9 mouse cellular contexts compared by ENCODE assay signal in genomic region chr6:98046295-98047108, GRCm38 (mm10).
DNase-seq lines count a peak whose midpoint lies in the region; ATAC-seq lines count a peak whose summit lies in the region.
"Had no signal": no experiment of that assay in that cellular context is flagged by ENCODE, and none has a peak within 500 bp of the region (broad histone marks: within the 10 kb centered on the region; RNA-seq: fewer than 3 reads in every experiment).

No protein-coding gene starts in this region.

- no peaks in the 10 kb centered on the region for H3K27me3 ChIP-seq in limb, embryonic 13.5 days
- no peaks in the 10 kb centered on the region for H3K27me3 ChIP-seq in limb, embryonic 10.5 days (ENCODE audit: low read depth, poor library complexity, severe bottlenecking)
- no peaks in the 10 kb centered on the region for H3K27me3 ChIP-seq in forebrain, embryonic 16.5 days (replicated peaks; ENCODE audit: control insufficient read depth, insufficient read depth, low read length)

- no peak overlapping the region for H3K4me2 ChIP-seq in limb, embryonic 13.5 days (replicated peaks)
- H3K4me2 ChIP-seq in forebrain, embryonic 16.5 days (ENCODE audit: low read length), result no peak overlapping the region
- H3K4me2 ChIP-seq: midbrain, embryonic 12.5 days had no signal

- DNase-seq in limb, embryonic 10.5 days (ENCODE audit: low spot score), result no peak
- DNase-seq in layer of hippocampus, adult 9-11 months, result peak; percentile 35
- DNase-seq in right cerebral cortex, postnatal 25 days, result peak; percentile 4
- DNase-seq in adrenal gland, postnatal 36 days, result no peak
- no peak for DNase-seq in spleen, adult 12 weeks (ENCODE audit: low spot score)

- no peaks in the 10 kb centered on the region for H3K36me3 ChIP-seq in limb, embryonic 13.5 days
- H3K36me3 ChIP-seq in limb, embryonic 10.5 days, result no peaks in the 10 kb centered on the region
- no peaks in the 10 kb centered on the region for H3K36me3 ChIP-seq in forebrain, embryonic 16.5 days (ENCODE audit: control insufficient read depth, insufficient read depth)
- H3K36me3 ChIP-seq: midbrain, embryonic 12.5 days had no signal

- 0 out of 2 replicates have a peak, but pooled peaks cover 4% of the 10 kb centered on the region for H3K4me1 ChIP-seq in limb, embryonic 13.5 days
- 0 out of 2 replicates have a peak, but pooled peaks cover 3% of the 10 kb centered on the region for H3K4me1 ChIP-seq in limb, embryonic 10.5 days
- peaks cover 15% of the 10 kb centered on the region for H3K4me1 ChIP-seq in forebrain, embryonic 16.5 days (replicated peaks; ENCODE audit: control insufficient read depth, insufficient read depth, low read length)

- 0 out of 2 replicates have a peak, but pooled peaks have one; percentile 28 for ATAC-seq in limb, embryonic 13.5 days (ENCODE audit: low FRiP score, low read depth)
- peak; percentile 77 for ATAC-seq in forebrain, embryonic 16.5 days
- ATAC-seq: Patski had no signal

- H3K9ac ChIP-seq in limb, embryonic 13.5 days, result no peak overlapping the region
- H3K9ac ChIP-seq in forebrain, embryonic 16.5 days (replicated peaks; ENCODE audit: low read depth, low read length), result no peak overlapping the region
- H3K9ac ChIP-seq: midbrain, embryonic 12.5 days had no signal

- H3K9me3 ChIP-seq in limb, embryonic 13.5 days, result no peaks in the 10 kb centered on the region
- H3K9me3 ChIP-seq in limb, embryonic 10.5 days (replicated peaks), result no peaks in the 10 kb centered on the region
- H3K9me3 ChIP-seq in forebrain, embryonic 16.5 days (ENCODE audit: control insufficient read depth, low read length), result no peaks in the 10 kb centered on the region
- H3K9me3 ChIP-seq: midbrain, embryonic 12.5 days had no signal

- WGBS in limb, embryonic 13.5 days, result 67% methylated on average over 11 of the region's 11 CpGs
- WGBS in limb, embryonic 10.5 days, result 86% methylated on average over 11 of the region's 11 CpGs
- 14% methylated on average over 11 of the region's 11 CpGs for WGBS in forebrain, embryonic 16.5 days

- H3K4me3 ChIP-seq in limb, embryonic 13.5 days, result no peak overlapping the region
- no peak overlapping the region for H3K4me3 ChIP-seq in limb, embryonic 10.5 days
- no peak overlapping the region for H3K4me3 ChIP-seq in forebrain, embryonic 16.5 days (replicated peaks; ENCODE audit: low read length)
- H3K4me3 ChIP-seq: midbrain, embryonic 12.5 days had no signal

- H3K27ac ChIP-seq in limb, embryonic 13.5 days, result 0 out of 2 replicates have a peak overlapping the region, but pooled peaks have one; percentile 6
- H3K27ac ChIP-seq in limb, embryonic 10.5 days, result no peak overlapping the region
- H3K27ac ChIP-seq in forebrain, embryonic 16.5 days (ENCODE audit: low read length), result no peak overlapping the region
- H3K27ac ChIP-seq: midbrain, embryonic 12.5 days had no signal

Comparison
In these comparisons a context has a peak if more than half of its experiments do, and no peak if none do; other contexts are left out.
1. DNase-seq: peak in layer of hippocampus, adult 9-11 months (single experiment) and right cerebral cortex, postnatal 25 days (single experiment); none in limb, embryonic 10.5 days (single experiment), adrenal gland, postnatal 36 days (0 of 2) and spleen, adult 12 weeks (single experiment).